Mouse (Mus musculus) cerebellum, postnatal 14 days (tissue): ENCODE measurements at regions not wholly inside any gene's neighbourhood (a gene's known extent, or its start where the extent isn't known, plus 50 kb on each side); places are given as distances from the start of the nearest gene placed in this dataset.
"Not testable (repeated sequence)": the region's sequence is repeated elsewhere in the genome, so short reads cannot be mapped to it uniquely, and the experiment has no call there.

Source experiments
- DNase-seq, 2 experiments: peaks; one replicate each; pipeline ENCODE4 v3.0.0; 2021; ENCODE audit warnings: mixed read lengths in 2 of 2

- DNase-seq: peak; percentile 9
Observed at GRCm38 (mm10) chr2:72619446-72619845, 143.5 kb downstream of the Cdca7 start.

DNA sequence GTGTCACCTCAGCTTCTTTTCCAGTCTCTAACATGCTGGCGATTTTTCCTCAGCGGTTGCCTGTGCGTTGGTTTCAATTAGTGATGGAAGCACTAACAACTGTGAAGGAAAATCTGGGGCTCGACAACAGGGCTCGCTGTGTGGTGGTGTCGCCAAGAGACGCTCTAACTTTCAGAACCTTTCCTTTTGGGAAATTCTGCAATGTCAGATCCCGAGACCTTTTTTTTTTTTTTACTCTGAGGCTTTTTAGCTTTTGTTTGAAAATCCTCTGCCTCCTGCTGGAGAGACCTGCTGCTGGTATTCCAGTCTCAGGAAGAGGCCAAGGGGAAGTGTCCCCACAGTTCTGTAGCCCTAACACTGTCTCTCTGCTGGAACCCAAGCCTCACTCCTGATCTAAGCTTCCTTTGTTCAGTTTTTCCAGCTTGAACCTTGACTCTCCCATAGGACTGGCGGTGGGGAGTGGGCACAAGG lies 144.3 kb downstream of the Cdca7 start:
- DNase-seq: peak in 1 of 2 experiments; percentile 7

DNA sequence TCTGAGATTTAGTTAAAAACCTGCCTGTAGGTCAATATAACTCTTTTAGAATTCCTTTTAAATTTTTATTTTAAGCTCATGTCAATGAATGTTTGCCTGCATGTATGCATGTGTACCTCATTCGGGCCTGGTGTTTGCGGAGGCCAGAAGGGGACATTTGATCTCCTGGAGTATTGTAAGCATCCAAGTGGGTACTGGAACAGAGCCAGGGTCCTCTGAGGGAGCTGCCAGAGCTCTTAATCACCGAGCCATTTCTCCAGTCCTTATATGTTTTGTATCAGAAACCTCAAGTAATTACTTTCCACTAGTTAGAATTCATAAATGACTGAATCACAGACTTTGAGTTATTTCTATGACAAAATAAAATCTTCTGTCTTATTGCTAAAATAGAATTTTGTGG lies 152.0 kb downstream of the Cdca7 start:
- DNase-seq: peak; percentile 78

- DNase-seq: peak; percentile 42 to 55
Observed at GRCm38 (mm10) chr2:72628626-72629470, 152.9 kb downstream of the Cdca7 start.

DNA sequence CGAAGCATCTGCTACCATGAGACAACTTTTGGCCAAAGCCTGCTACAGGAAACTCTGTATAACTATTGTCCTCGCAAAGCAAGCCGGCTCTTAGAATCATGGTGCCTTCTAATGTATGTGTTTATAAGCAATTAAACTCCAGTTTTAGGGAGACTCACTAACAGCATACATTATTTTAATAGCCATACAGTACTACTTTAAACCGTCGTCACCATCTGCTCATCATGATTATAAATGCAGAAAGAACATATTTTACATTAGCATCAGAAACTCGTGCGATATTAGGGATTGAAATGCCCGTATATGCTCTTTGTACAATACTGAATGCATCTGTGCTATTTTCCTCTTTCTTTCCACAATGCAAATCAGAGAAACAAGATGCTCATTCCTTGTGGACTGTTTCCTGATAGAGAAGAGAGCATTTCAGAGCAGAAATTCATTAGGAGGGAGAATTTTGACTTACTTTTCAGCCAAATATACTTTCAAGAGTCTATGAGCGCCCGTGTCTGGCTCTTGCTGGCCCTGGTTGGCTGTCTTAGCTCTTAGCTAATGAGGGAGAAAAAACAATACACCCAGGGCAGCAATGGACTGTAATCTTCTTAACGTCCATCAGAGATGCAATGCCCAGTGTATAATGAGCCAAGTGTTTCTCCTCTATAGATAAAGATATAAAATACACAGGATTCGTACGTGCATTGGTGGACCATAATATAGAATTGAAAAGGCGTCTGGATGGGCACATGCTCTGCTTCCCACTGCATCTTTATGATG lies 153.9 kb downstream of the Cdca7 start:
- peak in 1 of 2 experiments; percentile 5 for DNase-seq

GRCm38 (mm10) chr2:72637881-72638620 lies 162.1 kb downstream of the Cdca7 start:
- peak in 1 of 2 experiments; percentile 17 for DNase-seq

DNA sequence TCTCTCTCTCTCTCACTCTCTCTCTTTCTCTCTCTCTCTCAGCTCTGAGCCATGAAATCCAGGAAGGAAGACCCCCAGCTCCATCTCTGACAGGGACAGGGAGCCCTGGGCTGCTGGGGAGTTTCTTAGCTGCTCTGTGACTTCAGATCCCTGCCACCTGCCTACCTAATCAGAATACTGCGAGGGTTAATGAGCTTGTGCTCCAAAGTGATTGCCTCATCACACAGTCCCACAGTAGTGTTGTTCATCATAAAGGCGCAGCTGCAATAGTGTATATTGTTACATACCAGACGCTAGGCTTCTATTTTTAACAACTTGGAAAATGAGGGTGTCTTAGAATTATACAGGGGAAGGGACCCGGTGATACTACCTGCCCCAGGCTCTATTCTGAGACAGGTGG lies 163.1 kb downstream of the Cdca7 start:
- DNase-seq: no peak

GRCm38 (mm10) chr2:72641228-72641627 lies 165.3 kb downstream of the Cdca7 start:
- DNase-seq: no peak

GRCm38 (mm10) chr2:72644151-72644843 lies 168.3 kb downstream of the Cdca7 start:
- no peak for DNase-seq

DNA sequence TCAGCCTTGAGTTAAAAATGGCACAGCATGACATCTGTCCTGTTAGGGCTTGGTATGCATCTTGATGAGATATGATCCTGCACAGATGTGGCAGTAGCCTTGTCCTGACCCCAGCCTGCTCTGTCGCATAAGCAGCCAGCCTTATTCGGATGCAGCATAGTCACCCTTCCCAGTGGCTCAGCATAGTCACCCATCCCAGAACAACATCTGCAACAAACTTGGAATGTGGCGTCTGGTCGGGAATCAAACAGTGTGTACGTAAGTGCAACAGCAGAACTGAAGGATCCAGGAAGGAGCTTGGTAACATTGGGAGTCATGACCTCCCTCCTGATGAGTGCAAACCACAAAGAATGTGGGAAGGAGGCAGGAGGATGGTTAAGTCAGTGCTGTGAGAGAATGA lies 171.7 kb downstream of the Cdca7 start:
- DNase-seq: no peak

- DNase-seq: no peak
Observed at GRCm38 (mm10) chr2:72648294-72648693, 172.3 kb downstream of the Cdca7 start.

- DNase-seq: peak; percentile 6 to 24
Observed at GRCm38 (mm10) chr2:72655864-72656263, 179.9 kb downstream of the Cdca7 start.

GRCm38 (mm10) chr2:72657101-72657920 lies 181.4 kb downstream of the Cdca7 start:
- DNase-seq: no peak

DNA sequence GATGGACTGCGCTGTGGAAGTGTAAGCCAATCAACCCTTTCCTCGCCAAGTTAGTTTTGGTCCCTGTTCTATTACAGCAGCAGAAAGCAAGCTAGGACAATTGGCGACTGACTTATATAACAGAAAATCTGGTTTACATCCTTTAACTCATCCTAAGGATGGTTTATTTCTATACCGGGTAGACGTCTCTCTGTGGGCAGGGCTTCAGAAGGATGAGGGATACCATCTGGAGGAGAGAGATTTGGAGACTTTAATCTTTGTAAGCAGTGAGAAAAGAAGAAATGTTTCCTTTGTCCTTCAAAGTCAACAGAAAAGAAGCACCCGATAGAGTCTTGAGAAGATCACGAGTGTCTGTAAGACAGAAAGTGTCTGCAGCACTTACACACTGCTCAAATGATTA lies 186.4 kb downstream of the Cdca7 start:
- no peak for DNase-seq

DNA sequence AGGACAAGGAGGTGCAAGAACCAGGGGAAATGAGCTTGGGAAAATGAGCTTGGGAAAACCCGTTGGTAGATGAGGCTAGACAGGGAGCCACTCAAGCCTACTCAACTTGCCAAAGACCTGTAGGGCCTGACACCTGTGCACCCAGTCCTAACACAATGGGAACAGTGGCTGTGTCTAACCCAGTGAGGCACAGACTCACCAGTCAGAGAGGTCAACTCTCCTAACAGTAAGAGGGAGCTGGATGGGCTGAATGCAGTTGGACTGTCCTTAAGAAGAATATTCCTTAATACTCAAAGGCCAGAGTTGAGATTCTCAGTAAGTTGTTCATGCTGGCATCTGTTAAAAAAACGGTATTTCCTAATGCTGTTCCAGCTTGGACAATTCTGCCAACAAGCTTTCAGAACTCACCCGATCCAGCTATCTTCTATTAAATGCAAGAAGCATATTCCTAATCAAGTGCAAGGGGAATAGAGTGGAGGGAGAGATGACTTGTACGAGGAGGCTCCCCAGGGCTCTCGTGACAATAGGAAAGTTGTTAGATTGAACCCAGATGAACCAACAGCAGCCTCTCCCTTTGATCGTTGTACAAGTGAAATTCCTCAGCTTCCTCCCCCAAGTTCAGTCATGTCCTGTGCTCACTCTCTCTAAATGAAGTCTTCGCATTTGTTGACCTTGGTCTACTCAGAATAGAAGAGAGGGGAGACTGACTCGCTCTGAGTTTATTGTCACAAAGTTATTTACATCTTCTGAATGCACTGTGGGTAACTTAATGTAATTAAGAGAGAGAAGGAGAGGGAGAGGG lies 187.2 kb downstream of the Cdca7 start:
- no peak for DNase-seq

- not testable (repeated sequence) for DNase-seq
Observed at GRCm38 (mm10) chr2:72667396-72667795, 191.4 kb downstream of the Cdca7 start.

DNA sequence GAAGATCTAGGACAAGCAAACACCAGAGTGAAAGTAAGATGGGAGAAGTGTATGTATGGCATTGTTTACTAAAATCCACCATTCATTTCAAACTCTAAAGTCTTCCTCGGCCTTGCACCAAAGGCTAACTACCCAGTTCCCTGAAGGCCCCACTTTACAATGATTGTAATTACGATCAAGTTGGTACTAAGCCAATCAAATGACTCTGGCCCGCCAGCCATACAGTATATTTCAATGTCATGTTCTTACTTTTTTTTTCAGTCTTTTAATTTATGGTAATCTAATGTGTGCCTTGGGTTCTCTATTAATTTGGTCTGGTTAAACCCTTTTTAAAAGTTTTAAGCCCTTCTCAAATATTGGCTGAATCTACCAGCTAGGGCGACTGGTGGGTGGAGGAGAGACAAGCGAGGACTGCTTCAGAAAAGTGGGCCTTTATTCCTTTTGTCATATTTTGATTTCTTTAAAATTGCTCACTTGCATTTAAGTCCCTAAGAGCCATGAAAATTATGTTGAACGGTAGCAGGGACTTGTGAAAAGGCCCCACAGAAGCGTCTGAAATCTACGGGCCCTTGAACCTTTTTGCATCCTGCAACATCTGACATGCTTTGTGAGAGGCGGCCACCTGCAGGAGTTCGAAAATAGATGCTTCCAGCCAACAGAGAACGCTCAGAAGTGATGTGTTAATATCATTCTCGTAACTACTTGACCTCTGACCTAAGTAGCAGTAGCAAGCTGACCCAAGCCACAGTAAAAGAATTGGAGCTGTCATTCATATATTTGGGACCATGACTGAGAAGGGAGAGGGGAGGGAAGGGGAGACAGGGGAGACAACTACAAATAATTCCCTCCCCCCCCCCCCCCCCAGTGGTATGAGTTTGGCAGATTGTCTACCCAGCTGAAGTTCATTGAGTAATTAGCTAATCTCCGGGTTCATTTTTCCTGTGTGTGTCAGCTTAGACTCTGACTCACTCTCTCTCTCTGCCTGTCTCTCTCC lies 197.2 kb downstream of the Cdca7 start:
- DNase-seq: no peak

DNA sequence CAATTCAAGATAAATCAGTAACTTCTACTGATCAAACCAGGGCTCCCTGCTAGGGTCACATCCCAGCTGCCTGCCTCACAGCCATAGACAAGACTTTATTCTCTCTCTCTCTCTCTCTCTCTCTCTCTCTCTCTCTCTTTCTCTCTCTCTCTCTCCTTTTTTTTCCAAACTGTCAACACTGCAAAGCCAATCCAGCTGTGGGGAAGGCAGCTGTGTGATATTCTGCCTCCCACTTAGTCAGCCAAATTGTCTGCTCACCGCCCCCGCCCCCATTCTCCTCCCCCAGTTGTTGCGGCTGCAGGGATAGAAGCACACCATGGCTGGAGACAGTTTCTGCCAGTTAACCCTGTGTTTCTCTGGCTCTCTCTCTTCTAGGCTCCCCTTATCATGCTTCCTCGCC lies 198.3 kb downstream of the Cdca7 start:
- no peak for DNase-seq

DNA sequence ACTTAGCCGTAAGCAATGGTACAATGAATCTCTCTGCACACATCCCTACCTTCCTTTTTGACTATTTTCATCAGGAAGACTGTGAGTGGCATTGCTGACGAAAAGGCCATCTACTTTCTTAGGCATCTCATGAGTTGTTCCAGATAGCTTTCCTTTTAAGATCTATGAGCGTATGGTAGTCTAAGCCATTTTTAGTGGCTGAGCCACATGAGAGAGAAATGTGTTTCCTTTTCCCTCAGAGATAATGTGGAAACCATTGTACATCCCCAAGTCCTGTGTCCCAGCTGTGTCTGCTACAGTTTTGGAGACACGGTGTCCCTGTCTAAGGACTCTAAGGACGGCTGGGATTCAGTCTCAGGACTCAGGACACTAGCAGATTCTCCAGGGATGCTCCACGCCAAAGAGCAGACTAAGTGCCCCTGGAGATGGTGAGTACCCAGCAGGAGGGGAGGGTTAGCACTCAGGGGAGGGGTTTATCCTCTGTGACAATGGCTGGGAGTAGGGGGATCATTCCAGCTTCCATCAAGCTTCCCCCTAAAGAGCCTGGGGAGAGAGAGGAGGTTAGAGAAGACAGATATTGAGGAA lies 199.0 kb downstream of the Cdca7 start:
- DNase-seq: no peak
